Mouse (Mus musculus) MEL (cell line): ENCODE data around the gene Utrn.

Source experiments
- CTCF ChIP-seq, 3 experiments: IDR thresholded peaks in 2 of 3; conservative IDR thresholded peaks in 1 of 3; 2 replicates each; pipeline ENCODE4 v1.5.1; 2011 to 2012; ENCODE audit warnings: low read length in 3 of 3, low read depth in 2 of 3, mild to moderate bottlenecking in 2 of 3, improper control_type of control experiment in 1 of 3, inconsistent platforms in 1 of 3, mixed read lengths in 1 of 3, moderate library complexity in 1 of 3; ENCODE audit not compliant: control insufficient read depth in 1 of 3, insufficient read depth in 1 of 3, poor library complexity in 1 of 3, severe bottlenecking in 1 of 3
- USF1 ChIP-seq: IDR thresholded peaks from 2 replicates; pipeline ENCODE4 v1.6.1; 2014; ENCODE audit warnings: low read depth, mild to moderate bottlenecking, inconsistent platforms, low read length, improper control_type of control experiment, moderate library complexity

- TF ChIP-seq CTCF (IDR thresholded peaks at IDR 0.05 in 2 of 3, conservative IDR thresholded peaks at IDR 0.05 in 1 of 3; ENCODE audit: control insufficient read depth in 1 of 3, insufficient read depth in 1 of 3, low read depth in 2 of 3, low read length in 3 of 3, poor library complexity in 1 of 3, severe bottlenecking in 1 of 3), result no peak
- TF ChIP-seq USF1, result no peak
Measured at GRCm38 (mm10) chr10:12658023-12658744, 211.0 kb downstream of the Utrn start.
